Mouse (Mus musculus) bone marrow macrophage, adult 2 months (primary cell): ENCODE measurements around the gene Snapc3. TPM values are rescaled to one million over a fixed set of nuclear protein-coding genes. Genes with fewer than 3 reads are reported as not detected.

Experiments used
- H3K27ac ChIP-seq: 2 replicates; pipeline ENCODE4 v1.5.1; 2012; ENCODE audit warnings: low read depth, low read length; ENCODE audit not compliant: insufficient read depth
- H3K4me1 ChIP-seq: 2 replicates; pipeline ENCODE4 v1.6.1; 2012; ENCODE audit warnings: low read length; ENCODE audit not compliant: control insufficient read depth, insufficient read depth
- H3K4me3 ChIP-seq: 2 replicates; pipeline ENCODE4 v1.5.1; 2012; ENCODE audit warnings: mild to moderate bottlenecking, low read length, moderate library complexity; ENCODE audit not compliant: insufficient read depth
- CTCF ChIP-seq: IDR thresholded peaks from 2 replicates; pipeline ENCODE4 v1.5.1; 2012; ENCODE audit warnings: low read depth, mild to moderate bottlenecking, low read length, moderate library complexity
- POLR2A ChIP-seq: IDR thresholded peaks from 2 replicates; pipeline ENCODE4 v1.6.1; 2012; ENCODE audit warnings: mild to moderate bottlenecking, low read depth, low read length, borderline replicate concordance
- polyA plus RNA-seq: library from polyadenylated mRNA; stranded (reverse); fragments of >200 nt; gene quantifications from 2 replicates; pipeline ENCODE4 v1.2.4, GENCODE M21; 2012; ENCODE audit not compliant: missing spikeins, insufficient read depth, insufficient read length

Snapc3 gene
- polyA plus RNA-seq, 1 experiment, result 14.2 TPM

DNA sequence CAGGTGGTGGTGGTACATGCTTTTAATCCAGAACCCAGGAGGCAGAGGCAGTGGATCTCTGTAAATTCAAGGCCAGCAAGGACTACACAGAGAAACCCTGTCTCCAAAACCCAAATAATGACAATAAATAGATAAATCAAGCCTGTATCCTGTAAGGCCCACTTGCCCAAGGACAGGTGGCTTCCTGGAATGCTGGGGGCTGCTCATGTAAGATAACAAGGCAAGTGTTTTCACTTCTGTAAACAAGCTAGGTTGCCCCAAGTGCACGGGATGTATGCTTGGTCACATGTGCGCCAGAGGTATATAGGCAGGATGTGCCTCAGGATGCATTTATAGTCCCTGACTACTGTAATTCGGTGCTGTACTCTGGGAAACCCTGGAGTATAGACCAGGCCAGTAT lies 5.5 kb upstream of the Snapc3 start:
- TF ChIP-seq CTCF (no peak), POLR2A (no peak)
- H3K27ac ChIP-seq, result no peak overlapping the region
- peaks cover 5% of the 10 kb centered on the region for H3K4me1 ChIP-seq

DNA sequence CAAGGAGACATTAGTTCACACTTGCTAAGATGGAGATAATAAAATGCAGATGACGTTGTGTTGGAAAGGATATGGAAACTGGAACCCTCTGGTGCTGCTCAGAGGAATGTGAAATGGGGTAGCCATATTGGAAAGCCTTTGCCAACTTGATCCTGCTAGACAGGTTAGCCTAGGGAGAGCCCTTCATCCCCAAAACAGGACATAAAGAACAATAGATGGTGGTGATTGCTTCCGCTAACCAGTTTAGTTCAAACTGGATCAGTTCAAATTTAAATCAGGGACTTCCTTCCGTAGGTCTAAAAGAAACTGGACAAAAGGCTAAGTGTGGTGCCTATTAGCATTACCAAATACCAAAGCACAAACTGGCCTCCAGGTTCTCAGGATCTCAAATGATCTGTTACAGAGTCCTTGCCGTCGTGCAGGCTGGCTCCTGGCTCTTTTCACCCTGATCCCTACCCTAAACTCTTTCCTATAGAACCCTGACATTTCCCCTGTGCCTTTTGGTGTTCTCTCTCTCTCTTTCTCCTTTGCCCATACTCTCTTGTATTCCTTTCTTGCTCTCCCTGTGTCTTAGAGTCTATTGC lies 3.2 kb upstream of the Snapc3 start:
- Histone ChIP-seq H3K4me3 (no peak overlapping the region), H3K27ac (no peak overlapping the region), H3K4me1 (no peaks in the 10 kb centered on the region)
- TF ChIP-seq POLR2A (no peak), CTCF (no peak)

More for the DNA sequence above, 5.5 kb upstream of the Snapc3 start:
- H3K4me3 ChIP-seq, result no peak overlapping the region

DNA sequence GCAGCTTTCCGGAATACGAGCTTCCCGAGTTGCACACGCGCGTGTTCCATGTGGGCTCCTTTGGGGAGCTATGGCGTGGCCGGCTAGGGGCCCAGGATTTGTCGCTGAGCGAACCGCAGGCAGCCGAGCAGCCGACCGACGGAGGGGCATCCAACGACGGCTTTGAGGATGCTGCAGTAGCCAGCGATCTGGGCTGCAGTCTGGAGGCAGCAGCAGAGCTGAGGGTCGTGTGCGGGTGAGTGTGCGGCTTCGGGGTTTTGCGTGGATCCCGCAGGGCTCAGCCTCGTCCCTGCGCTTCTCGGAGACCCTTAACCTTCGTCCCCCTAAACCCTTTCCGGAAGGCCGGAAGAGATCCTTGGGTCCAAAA lies 279 bp downstream of the Snapc3 start:
- peak overlapping the region; percentile 80 for H3K4me3 ChIP-seq
- H3K27ac ChIP-seq, result 0 out of 2 replicates have a peak overlapping the region, but pooled peaks have one; percentile 6
- H3K4me1 ChIP-seq, result peaks cover 2% of the 10 kb centered on the region; the same call in 1 of the 2 replicates
- TF ChIP-seq POLR2A, result no peak
- no peak for TF ChIP-seq CTCF

DNA sequence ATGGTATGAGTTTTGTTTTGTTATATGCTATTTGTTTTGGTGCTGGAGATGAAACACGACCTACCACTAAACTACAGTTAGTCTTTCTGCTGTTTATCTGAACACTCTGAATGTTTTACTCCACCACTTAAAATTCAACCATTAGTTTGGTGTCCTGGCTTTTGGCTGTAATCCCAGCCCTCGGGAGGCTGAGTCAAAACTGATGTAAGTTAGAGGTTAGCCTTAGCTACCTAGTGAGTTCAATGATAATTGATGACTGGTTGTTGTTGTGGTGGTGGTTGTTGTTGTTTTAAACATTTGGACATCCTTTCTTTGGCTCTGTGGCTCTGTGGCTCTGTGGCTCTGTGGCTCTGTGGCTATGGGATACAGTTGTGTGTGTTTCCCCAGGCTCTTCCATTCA lies 1.3 kb downstream of the Snapc3 start:
- TF ChIP-seq CTCF (no peak), POLR2A (no peak)
- Histone ChIP-seq H3K4me1 (peaks cover 2% of the 10 kb centered on the region; the same call in 1 of the 2 replicates), H3K27ac (no peak overlapping the region), H3K4me3 (peak overlapping the region; percentile 80)

DNA sequence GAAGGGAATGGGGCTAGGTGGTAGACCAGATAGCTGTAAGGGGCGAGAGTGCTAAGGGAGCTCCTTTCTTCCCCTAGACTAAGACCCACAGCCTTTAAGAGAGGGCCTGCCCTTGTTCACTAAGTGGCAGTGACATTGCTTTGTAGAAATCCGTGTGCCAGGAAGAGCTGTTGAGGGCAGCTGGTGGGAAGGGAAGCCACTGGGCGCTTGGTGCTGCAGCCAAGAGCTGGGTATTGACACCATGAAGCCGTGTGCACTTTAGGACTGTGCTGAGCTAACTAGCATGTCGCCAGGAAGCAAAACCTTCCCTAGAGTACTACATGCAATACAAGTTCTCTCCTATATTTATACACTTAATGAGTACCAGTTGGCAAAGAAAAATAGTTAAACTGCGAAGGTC lies 6.1 kb downstream of the Snapc3 start:
- no peak overlapping the region for H3K4me3 ChIP-seq
- peaks cover 4% of the 10 kb centered on the region; the same call in 1 of the 2 replicates for H3K4me1 ChIP-seq
- TF ChIP-seq CTCF, result no peak
- H3K27ac ChIP-seq, result no peak overlapping the region

DNA sequence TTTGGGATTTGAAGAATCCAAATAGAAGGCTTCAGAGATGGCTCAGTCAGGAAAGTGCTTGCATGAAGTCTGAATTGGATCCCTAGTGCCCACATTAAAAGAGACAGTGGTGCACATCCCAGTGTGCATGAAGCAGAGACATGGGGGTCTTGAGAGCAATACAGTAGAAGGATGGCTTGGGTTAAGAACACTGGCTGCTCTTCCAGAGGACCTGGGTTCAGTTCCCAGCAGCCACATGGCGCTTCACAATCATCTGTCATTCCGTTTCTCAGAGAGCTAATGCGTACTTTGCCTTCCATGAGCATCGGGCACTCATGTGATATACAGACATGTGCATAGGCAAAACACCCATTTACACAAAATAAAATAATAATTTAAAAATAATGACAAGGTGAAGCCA lies 7.6 kb downstream of the Snapc3 start:
- Histone ChIP-seq H3K27ac (no peak overlapping the region), H3K4me1 (peaks cover 4% of the 10 kb centered on the region; the same call in 1 of the 2 replicates), H3K4me3 (no peak overlapping the region)
- TF ChIP-seq CTCF, result no peak
- TF ChIP-seq POLR2A, result no peak

DNA sequence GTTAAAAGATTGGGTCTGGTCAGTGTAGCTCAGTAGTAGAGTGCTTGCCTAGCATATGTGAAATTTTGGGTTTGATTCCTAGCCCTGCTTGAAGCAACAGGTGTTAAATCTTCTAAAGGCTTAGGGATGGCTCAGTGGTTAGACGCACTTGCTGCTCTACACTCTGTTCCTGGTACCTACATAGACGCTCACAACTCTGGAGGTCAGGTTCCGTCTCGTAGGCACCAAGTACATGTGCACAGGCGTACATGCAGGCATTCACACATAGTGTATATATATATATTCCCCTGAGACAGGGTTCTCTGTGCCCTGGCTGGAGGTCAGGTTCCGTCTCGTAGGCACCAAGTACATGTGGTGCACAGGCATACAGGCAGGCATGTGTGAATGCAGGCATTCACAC lies 9.6 kb downstream of the Snapc3 start:
- Histone ChIP-seq H3K27ac (no peak overlapping the region), H3K4me1 (peaks cover 9% of the 10 kb centered on the region), H3K4me3 (no peak overlapping the region)
- TF ChIP-seq POLR2A (no peak), CTCF (no peak)

DNA sequence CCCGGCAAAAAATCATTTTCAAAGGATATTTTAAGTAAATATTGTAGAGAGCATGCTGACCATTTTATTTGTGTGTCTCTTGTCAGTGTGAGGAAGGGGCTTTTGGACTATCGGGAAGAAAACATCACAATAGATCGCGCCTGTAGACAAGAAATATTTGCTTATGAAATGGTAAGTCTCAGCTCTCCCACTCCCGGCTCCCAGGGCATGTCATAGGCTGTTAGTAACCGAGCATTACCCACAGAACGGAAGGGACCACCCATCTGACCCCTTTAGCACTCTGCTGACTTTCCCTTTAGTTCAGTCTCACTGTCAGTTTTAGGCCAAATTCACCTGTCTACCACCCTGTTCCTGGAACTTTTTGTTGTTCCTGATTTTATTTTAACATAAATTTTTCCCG lies 10.2 kb downstream of the Snapc3 start:
- TF ChIP-seq CTCF (no peak), POLR2A (no peak)

DNA sequence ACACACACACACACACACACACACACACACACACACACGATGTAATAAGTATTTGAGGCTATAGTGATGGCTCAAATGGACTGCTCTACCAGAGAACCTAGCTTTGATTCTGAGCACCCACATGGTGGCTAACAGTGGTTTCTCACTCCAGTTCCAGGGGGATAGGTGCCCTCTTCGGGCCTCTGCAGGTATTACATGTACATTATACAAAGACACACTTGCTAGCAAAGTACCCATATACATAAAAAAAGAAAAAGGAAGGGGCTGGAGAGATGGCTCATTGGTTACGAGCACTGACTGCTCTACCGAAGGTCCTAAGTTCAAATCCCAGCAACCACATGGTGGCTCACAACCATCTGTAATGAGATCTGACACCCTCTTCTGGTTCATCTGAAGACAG lies 11.3 kb downstream of the Snapc3 start:
- peaks cover 12% of the 10 kb centered on the region for H3K4me1 ChIP-seq
- TF ChIP-seq CTCF (no peak), POLR2A (no peak)
- no peak overlapping the region for H3K27ac ChIP-seq
- H3K4me3 ChIP-seq, result no peak overlapping the region

More for the DNA sequence above, 10.2 kb downstream of the Snapc3 start:
- no peak overlapping the region for H3K4me3 ChIP-seq
- no peak overlapping the region for H3K27ac ChIP-seq
- peaks cover 11% of the 10 kb centered on the region for H3K4me1 ChIP-seq

DNA sequence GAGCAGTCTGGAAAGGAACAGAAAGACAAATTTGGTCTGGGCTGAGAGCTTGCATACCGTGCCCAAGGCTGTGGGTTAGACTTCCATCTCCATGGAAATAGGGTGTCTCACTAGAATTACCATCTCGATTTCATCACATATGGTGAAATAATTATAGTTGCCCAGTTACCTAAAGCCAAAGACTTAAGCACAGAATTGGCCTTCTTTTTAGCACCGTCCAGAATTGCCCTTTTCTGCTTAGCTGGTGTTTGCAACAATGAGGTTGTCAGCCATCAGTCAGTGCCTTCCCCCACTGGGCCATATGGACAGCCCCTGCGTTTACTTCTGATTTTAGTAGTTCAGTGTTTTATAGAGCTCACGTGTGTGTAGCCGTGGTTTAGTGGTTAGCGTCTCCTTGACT lies 14.4 kb downstream of the Snapc3 start:
- TF ChIP-seq POLR2A (no peak), CTCF (no peak)
- Histone ChIP-seq H3K4me3 (no peak overlapping the region), H3K4me1 (peaks cover 10% of the 10 kb centered on the region), H3K27ac (no peak overlapping the region)

DNA sequence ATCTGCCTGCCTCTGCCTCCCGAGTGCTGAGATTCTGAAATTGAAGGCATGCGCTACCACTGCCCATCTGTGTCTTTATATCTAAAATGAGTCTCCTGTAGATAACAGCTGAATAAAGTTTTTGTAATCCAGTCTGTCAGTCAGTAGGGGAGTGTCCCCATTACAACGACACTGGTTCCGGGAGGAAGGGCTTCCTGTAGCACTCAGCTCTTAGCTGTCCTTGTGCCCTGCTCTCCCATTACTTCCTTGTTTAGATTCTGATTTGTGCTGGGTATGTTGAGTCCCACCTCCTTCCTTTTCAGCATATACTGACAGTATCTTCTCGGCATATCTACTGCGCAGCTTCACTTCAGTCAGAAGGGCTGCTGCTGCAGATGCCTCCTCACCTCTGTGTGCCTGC lies 15.4 kb downstream of the Snapc3 start:
- TF ChIP-seq CTCF (no peak), POLR2A (no peak)
- Histone ChIP-seq H3K27ac (no peak overlapping the region), H3K4me3 (no peak overlapping the region), H3K4me1 (peaks cover 10% of the 10 kb centered on the region)
